Mouse (Mus musculus): ENCODE data around the gene Agtrap.

GRCm38 (mm10) chr4:148075259-148075658, 12.6 kb downstream of the Agtrap start:
- TF ChIP-seq POLR2A (IDR thresholded peaks at IDR 0.05; ENCODE audit: low read depth, low read length) (no peak), CTCF (conservative IDR thresholded peaks at IDR 0.05; ENCODE audit: insufficient read depth, insufficient read length, low read depth, low read length) (no peak)
